Mouse (Mus musculus) lung, adult 2 months (tissue): ENCODE measurements around the gene Hp1bp3. TPM values are rescaled to one million over a fixed set of nuclear protein-coding genes. Genes with fewer than 3 reads are reported as not detected.

Experiments used
- DNase-seq: peaks from one replicate; pipeline ENCODE4 v3.0.0; 2022
- H3K4me1 ChIP-seq: fragments of 200-500 bp; 2 replicates; pipeline ENCODE4 v1.6.1; 2011; ENCODE audit warnings: low read length; ENCODE audit not compliant: control insufficient read depth, insufficient read depth
- H3K4me3 ChIP-seq: fragments of 200-500 bp; replicated peaks from 2 replicates; pipeline ENCODE3; 2011; ENCODE audit warnings: low read depth, mild to moderate bottlenecking, control low read depth, low read length; ENCODE audit errors: extremely low read depth
- CTCF ChIP-seq: fragments of 200-500 bp; IDR thresholded peaks from 2 replicates; pipeline ENCODE4 v1.5.1; 2011; ENCODE audit warnings: mild to moderate bottlenecking, low read length, control low read depth; ENCODE audit not compliant: insufficient read depth
- POLR2A ChIP-seq: fragments of 200-500 bp; IDR thresholded peaks from 2 replicates; pipeline ENCODE4 v1.6.1; 2011; ENCODE audit warnings: low read depth, mild to moderate bottlenecking, control low read depth, low read length, borderline replicate concordance; ENCODE audit errors: extremely low read depth
- WGBS: fragments of 180-500 bp; shearing (Covaris S2); methylation state at CpG from one replicate; pipeline ENCODE4 v1.1.7; 2018; 5-methylcytosine and 5-hydroxymethylcytosine counted together
- polyA plus RNA-seq: library from polyadenylated mRNA; depleted of rRNA; stranded (reverse); fragments of >200 nt; gene quantifications from 2 replicates; pipeline ENCODE4 v1.2.3, GENCODE M21; 2012; rRNA removed

The Hp1bp3 gene
- polyA plus RNA-seq, 1 experiment, result 78.4 TPM

- H3K4me1 ChIP-seq, result no peaks in the 10 kb centered on the region
- 84% methylated on average over 13 of the region's 13 CpGs for WGBS
- H3K4me3 ChIP-seq, result no peak overlapping the region
- no peak for DNase-seq
- TF ChIP-seq CTCF (no peak), POLR2A (no peak)
Observed at GRCm38 (mm10) chr4:138292028-138292427, 75.9 kb downstream of the Hp1bp3 start.

GRCm38 (mm10) chr4:138293261-138293948 is 77.3 kb downstream of the Hp1bp3 start:
- Histone ChIP-seq H3K4me1 (no peaks in the 10 kb centered on the region), H3K4me3 (no peak overlapping the region)
- WGBS, result 67% methylated on average over 18 of the region's 18 CpGs
- TF ChIP-seq CTCF (no peak), POLR2A (no peak)
- DNase-seq, result no peak

GRCm38 (mm10) chr4:138293949-138294550 is 78.0 kb downstream of the Hp1bp3 start:
- Histone ChIP-seq H3K4me3 (no peak overlapping the region), H3K4me1 (no peaks in the 10 kb centered on the region)
- DNase-seq, result no peak
- no peak for TF ChIP-seq POLR2A
- 74% methylated on average over 11 of the region's 14 CpGs for WGBS

Other genes with a start within 250 kb of the Hp1bp3 start
- gene Eif4g3, start 223.3 kb upstream of the Hp1bp3 start, polyA plus RNA-seq, result 69.8 and 79.4 TPM in 2 replicates
- 0.22 and 0.28 TPM in 2 replicates for gene Sh2d5, start 34.1 kb downstream of the Hp1bp3 start, polyA plus RNA-seq
- 0.70 and 0.91 TPM in 2 replicates for gene Kif17, start 34.1 kb downstream of the Hp1bp3 start, polyA plus RNA-seq
- gene Ddost, start 88.4 kb downstream of the Hp1bp3 start, polyA plus RNA-seq, result 194 and 198 TPM in 2 replicates
- gene Pink1, start 110.0 kb downstream of the Hp1bp3 start, polyA plus RNA-seq, result 178 and 182 TPM in 2 replicates
- 2.6 and 2.9 TPM in 2 replicates for gene Cda, start 151.7 kb downstream of the Hp1bp3 start, polyA plus RNA-seq
- not detected in 2 replicates for gene Fam43b, start 180.2 kb downstream of the Hp1bp3 start, polyA plus RNA-seq
- gene Mul1, start 218.4 kb downstream of the Hp1bp3 start, polyA plus RNA-seq, result 15.2 and 16.5 TPM in 2 replicates
- 21.7 and 26.9 TPM in 2 replicates for gene Camk2n1, start 238.0 kb downstream of the Hp1bp3 start, polyA plus RNA-seq